14 mouse cellular contexts compared by ENCODE assay signal in genomic region chr14:99058959-99059586, GRCm38 (mm10). TPM values are rescaled to one million over a fixed set of nuclear protein-coding genes. Genes with fewer than 3 reads are reported as not detected.
DNase-seq lines count a peak whose midpoint lies in the region; ATAC-seq and TF ChIP-seq lines count a peak whose summit lies in the region.
"Had no signal": no experiment of that assay in that cellular context is flagged by ENCODE, and none has a peak within 500 bp of the region (broad histone marks: within the 10 kb centered on the region; RNA-seq: fewer than 3 reads in every experiment).

No protein-coding gene starts in this region.

- DNase-seq in heart, postnatal 25 days (ENCODE audit: low spot score) = no peak
- DNase-seq in lung, embryonic 14.5 days = no peak
- DNase-seq in lung, postnatal 14 days = no peak
- DNase-seq in cerebellum, adult 11-12 months = peak; percentile 36
- DNase-seq in liver, embryonic 13.5 days = no peak
- no peak for DNase-seq in B cell, adult 2 months
- no peak for DNase-seq in adrenal gland, postnatal 4 days (ENCODE audit: low spot score in 2 of 2)
- DNase-seq: gastrocnemius, postnatal 36 days; layer of hippocampus, adult 9-11 months; thymus, adult 18-20 months had no signal

- H3K9ac ChIP-seq in heart, embryonic 12.5 days = no peak overlapping the region
- no peak overlapping the region for H3K9ac ChIP-seq in lung, embryonic 14.5 days
- no peak overlapping the region for H3K9ac ChIP-seq in liver, embryonic 13.5 days
- H3K9ac ChIP-seq: embryonic facial prominence, embryonic 15.5 days had no signal

- no peak overlapping the region for H3K4me2 ChIP-seq in heart, embryonic 12.5 days
- no peak overlapping the region for H3K4me2 ChIP-seq in lung, embryonic 14.5 days
- no peak overlapping the region for H3K4me2 ChIP-seq in liver, embryonic 13.5 days
- H3K4me2 ChIP-seq: embryonic facial prominence, embryonic 15.5 days had no signal

- TF ChIP-seq CTCF in lung, embryonic 14.5 days (IDR thresholded peaks at IDR 0.05; ENCODE audit: low read depth) = no peak

- ATAC-seq in heart, embryonic 12.5 days (ENCODE audit: insufficient number of reproducible peaks, low FRiP score) = peak; percentile 51; the same call in 1 of the 2 replicates
- peak; percentile 82 for ATAC-seq in lung, embryonic 14.5 days (ENCODE audit: insufficient read depth)
- ATAC-seq in liver, embryonic 13.5 days (ENCODE audit: low read depth) = peak; percentile 58
- ATAC-seq: CD4-positive, CD25-positive, alpha-beta regulatory T cell, adult 4 months; hindbrain, postnatal 0 days had no signal

- intact Hi-C loops in heart, postnatal 25 days (cut with DNase I) = no loop called here

- H3K27me3 ChIP-seq in heart, embryonic 12.5 days (replicated peaks) = no peaks in the 10 kb centered on the region
- H3K27me3 ChIP-seq in lung, embryonic 14.5 days (ENCODE audit: insufficient read depth, low read length) = no peaks in the 10 kb centered on the region
- H3K27me3 ChIP-seq in liver, embryonic 13.5 days = no peaks in the 10 kb centered on the region
- H3K27me3 ChIP-seq: embryonic facial prominence, embryonic 15.5 days had no signal

- peaks cover 53% of the 10 kb centered on the region for H3K36me3 ChIP-seq in heart, embryonic 12.5 days
- H3K36me3 ChIP-seq in lung, embryonic 14.5 days (ENCODE audit: insufficient read depth) = peaks cover 59% of the 10 kb centered on the region
- peaks cover 75% of the 10 kb centered on the region for H3K36me3 ChIP-seq in liver, embryonic 13.5 days

- no peaks in the 10 kb centered on the region for H3K4me1 ChIP-seq in heart, embryonic 12.5 days (replicated peaks)
- no peaks in the 10 kb centered on the region for H3K4me1 ChIP-seq in lung, embryonic 14.5 days (ENCODE audit: insufficient read depth)
- H3K4me1 ChIP-seq in liver, embryonic 13.5 days (replicated peaks) = no peaks in the 10 kb centered on the region
- H3K4me1 ChIP-seq: embryonic facial prominence, embryonic 15.5 days had no signal

- no peak overlapping the region for H3K4me3 ChIP-seq in heart, embryonic 12.5 days
- no peak overlapping the region for H3K4me3 ChIP-seq in lung, embryonic 14.5 days (ENCODE audit: low read depth, low read length)
- H3K4me3 ChIP-seq in liver, embryonic 13.5 days (replicated peaks) = no peak overlapping the region
- H3K4me3 ChIP-seq: embryonic facial prominence, embryonic 15.5 days had no signal

- no peak overlapping the region for H3K27ac ChIP-seq in heart, embryonic 12.5 days (ENCODE audit: poor library complexity, severe bottlenecking)
- H3K27ac ChIP-seq in lung, embryonic 14.5 days (ENCODE audit: low read depth) = peak overlapping the region; percentile 52; the same call in 1 of the 2 replicates
- no peak overlapping the region for H3K27ac ChIP-seq in liver, embryonic 13.5 days
- H3K27ac ChIP-seq: embryonic facial prominence, embryonic 15.5 days; hindbrain, postnatal 0 days had no signal

- no peaks in the 10 kb centered on the region for H3K9me3 ChIP-seq in heart, embryonic 12.5 days (replicated peaks)
- H3K9me3 ChIP-seq in lung, embryonic 14.5 days (ENCODE audit: low read depth, low read length) = no peaks in the 10 kb centered on the region
- H3K9me3 ChIP-seq in liver, embryonic 13.5 days (replicated peaks) = no peaks in the 10 kb centered on the region
- H3K9me3 ChIP-seq: embryonic facial prominence, embryonic 15.5 days had no signal

- WGBS in heart, embryonic 12.5 days = 77% methylated on average over 7 of the region's 7 CpGs
- 83% methylated on average over 7 of the region's 7 CpGs for WGBS in lung, embryonic 14.5 days
- WGBS in liver, embryonic 13.5 days (ENCODE audit: insufficient replicate concordance) = 77% methylated on average over 7 of the region's 7 CpGs

RNA-seq across cellular contexts. Expression of gene Bora, which starts 13.1 kb away (rescaled TPM):
- polyA plus RNA-seq in heart, embryonic 12.5 days (2016; fragmentation: Nextera tagmentation; extraction: Ambion mirVana) = 47.0 and 48.5 TPM in 2 replicates
- total RNA-seq in heart, postnatal 25 days (2021) = 1 to 10 TPM in 1 of 2 experiments, under 1 TPM in 1; 0.83 to 1.1 TPM
- polyA plus RNA-seq in lung, embryonic 14.5 days (2014; fragmentation: Nextera tagmentation; extraction: Ambion mirVana) = 79.1 and 93.3 TPM in 2 replicates
- 36.8 and 39.0 TPM in 2 replicates for polyA plus RNA-seq in liver, embryonic 13.5 days (2015; fragmentation: Nextera tagmentation; extraction: Ambion mirVana)
- total RNA-seq in adrenal gland, postnatal 4 days (2021) = 10 to 100 TPM; 14.4 to 16.2 TPM

RNA-seq across cellular contexts. Expression of gene Mzt1, which starts 13.1 kb away (rescaled TPM):
- polyA plus RNA-seq in heart, embryonic 12.5 days (2016; fragmentation: Nextera tagmentation; extraction: Ambion mirVana) = 104 and 105 TPM in 2 replicates
- 10 to 100 TPM; 33.0 to 33.6 TPM for total RNA-seq in heart, postnatal 25 days (2021)
- polyA plus RNA-seq in lung, embryonic 14.5 days (2014; fragmentation: Nextera tagmentation; extraction: Ambion mirVana) = 68.9 and 71.4 TPM in 2 replicates
- 52.1 and 63.0 TPM in 2 replicates for polyA plus RNA-seq in liver, embryonic 13.5 days (2015; fragmentation: Nextera tagmentation; extraction: Ambion mirVana)
- 10 to 100 TPM; 45.0 to 46.5 TPM for total RNA-seq in adrenal gland, postnatal 4 days (2021)

RNA-seq across cellular contexts. Expression of gene Pibf1, which starts 40.2 kb away (rescaled TPM):
- 17.6 and 17.9 TPM in 2 replicates for polyA plus RNA-seq in heart, embryonic 12.5 days (2016; fragmentation: Nextera tagmentation; extraction: Ambion mirVana)
- total RNA-seq in heart, postnatal 25 days (2021) = 1 to 10 TPM; 7.4 to 7.8 TPM
- 17.6 and 18.9 TPM in 2 replicates for polyA plus RNA-seq in lung, embryonic 14.5 days (2014; fragmentation: Nextera tagmentation; extraction: Ambion mirVana)
- 7.0 and 8.0 TPM in 2 replicates for polyA plus RNA-seq in liver, embryonic 13.5 days (2015; fragmentation: Nextera tagmentation; extraction: Ambion mirVana)
- 10 to 100 TPM; 14.3 to 15.3 TPM for total RNA-seq in adrenal gland, postnatal 4 days (2021)

RNA-seq across cellular contexts. Expression of gene Dis3, which starts 40.5 kb away (rescaled TPM):
- polyA plus RNA-seq in heart, embryonic 12.5 days (2016; fragmentation: Nextera tagmentation; extraction: Ambion mirVana) = 30.1 and 33.5 TPM in 2 replicates
- 10 to 100 TPM; 10.5 to 11.6 TPM for total RNA-seq in heart, postnatal 25 days (2021)
- 43.7 and 45.7 TPM in 2 replicates for polyA plus RNA-seq in lung, embryonic 14.5 days (2014; fragmentation: Nextera tagmentation; extraction: Ambion mirVana)
- polyA plus RNA-seq in liver, embryonic 13.5 days (2015; fragmentation: Nextera tagmentation; extraction: Ambion mirVana) = 19.0 and 25.0 TPM in 2 replicates
- total RNA-seq in adrenal gland, postnatal 4 days (2021) = 10 to 100 TPM; 36.5 to 38.0 TPM
